Mouse (Mus musculus) layer of hippocampus, adult 11-12 months (tissue): Measurements from ENCODE around the gene Fam162a.
"Not testable (repeated sequence)": the region's sequence is repeated elsewhere in the genome, so short reads cannot be mapped to it uniquely, and the experiment has no call there.

ENCODE experiments used
- DNase-seq: peaks from one replicate; pipeline ENCODE4 v3.0.0; 2022; ENCODE audit warnings: low spot score

Fam162a gene

DNA sequence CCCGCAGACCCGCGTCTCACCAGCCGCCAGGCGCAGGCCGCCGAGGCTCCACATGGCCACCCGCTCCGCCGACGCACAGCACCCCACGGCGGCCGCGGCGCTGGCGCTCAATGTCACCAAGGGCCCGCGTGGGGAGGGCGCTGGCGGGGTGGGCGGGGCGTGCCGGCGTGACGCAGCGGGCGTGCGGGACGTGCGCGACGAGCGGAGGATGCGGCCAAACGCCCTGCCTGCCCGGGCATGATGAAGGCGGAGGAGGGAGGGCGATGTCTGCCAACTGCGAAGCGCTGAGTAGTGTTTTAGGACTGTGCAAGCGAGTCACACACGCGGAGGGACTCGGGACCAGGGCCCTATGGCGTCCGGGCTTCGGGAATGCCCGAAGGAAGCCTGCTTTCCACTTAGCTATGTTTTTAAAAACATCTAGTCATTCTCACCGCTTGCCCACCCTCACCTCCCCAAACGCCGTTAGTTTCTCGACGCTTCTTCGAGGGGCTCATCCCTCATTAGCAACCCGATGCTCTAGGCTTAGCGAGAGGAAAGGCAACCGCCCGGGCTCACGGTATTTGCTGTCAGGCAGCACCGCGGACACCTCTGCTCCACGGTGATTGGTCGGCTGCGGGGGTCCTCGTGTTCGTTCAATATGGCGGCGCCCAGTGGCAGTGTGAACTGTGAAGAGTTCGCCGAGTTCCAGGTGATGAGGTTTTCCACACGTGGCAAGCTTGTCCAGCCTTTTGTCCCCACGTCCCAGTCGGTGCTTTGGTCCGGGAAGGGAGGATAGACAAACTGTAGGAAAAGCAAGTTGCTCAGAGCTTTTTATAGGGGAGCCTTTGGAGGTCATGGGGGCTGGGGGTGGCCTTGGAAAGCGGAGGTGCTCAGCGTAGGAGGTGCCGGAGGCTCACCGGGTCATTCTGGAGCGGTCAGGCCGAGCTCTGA lies at the start of gene Fam162a, which contains the start of gene Ccdc58:
Gene Fam162a (minus strand): TSS at position 145 of the 930 bp plus-strand sequence.
Gene Ccdc58 (plus strand): TSS at position 236 of the 930 bp plus-strand sequence.
- peak; percentile 94 for DNase-seq

DNA sequence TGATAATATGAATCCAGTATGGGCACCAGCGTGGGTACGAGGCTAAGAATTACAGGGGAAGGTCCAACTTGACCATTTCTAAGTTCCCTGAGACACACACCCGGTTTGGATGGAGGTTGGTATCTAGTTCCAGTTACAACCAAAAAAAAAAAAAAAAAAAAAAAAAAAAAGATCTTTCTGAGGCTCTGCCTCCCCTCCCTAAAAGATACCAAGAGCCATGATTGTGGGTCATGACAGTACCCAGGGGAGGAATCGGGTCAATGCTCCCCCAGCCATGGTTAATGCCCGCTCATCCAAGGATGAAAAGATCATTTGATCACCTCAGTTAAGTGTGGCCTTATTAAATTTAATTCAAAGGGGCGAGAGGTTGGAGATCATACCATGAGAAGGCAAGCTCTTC lies 44.4 kb upstream of the Fam162a start:
- not testable (repeated sequence) for DNase-seq

DNA sequence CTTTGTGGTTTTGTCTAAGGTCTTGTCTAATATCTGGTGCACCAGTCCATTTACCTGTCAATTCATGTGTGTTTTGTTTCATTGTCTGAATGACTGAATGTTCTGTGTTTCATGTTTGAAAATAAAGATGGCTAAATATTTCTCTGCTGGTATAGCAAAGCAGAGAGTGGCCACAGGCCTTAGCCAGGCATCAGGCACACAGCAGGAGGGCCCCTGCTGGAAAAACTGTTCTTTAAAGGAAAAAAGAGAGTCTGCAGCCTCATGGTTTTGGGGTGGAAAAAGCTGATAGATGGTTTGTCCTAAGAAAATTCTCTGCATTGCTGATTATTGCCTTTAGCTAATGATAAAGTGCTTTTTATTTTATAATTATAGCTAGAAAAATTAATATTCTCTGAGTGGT lies 40.1 kb upstream of the Fam162a start:
- not testable (repeated sequence) for DNase-seq

DNA sequence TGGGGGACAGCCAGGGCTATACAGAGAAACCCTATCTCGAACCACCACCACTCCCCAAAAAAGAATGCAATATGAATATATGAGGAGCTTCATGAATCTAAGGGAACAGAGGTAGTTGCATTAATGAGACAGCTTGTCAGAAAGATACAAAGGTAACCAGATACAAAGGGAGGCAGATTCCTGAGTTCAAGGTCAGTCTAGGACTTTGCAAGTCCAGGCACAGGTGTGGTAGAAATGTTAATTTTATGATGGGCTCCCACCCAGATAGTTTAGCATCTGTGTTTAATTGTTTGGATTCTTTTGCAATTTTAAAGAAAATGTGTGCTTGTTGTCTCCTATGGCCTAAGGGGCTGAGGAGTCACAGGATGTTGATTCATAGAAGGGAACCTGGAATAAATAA lies 30.8 kb upstream of the Fam162a start:
- DNase-seq, result no peak

DNA sequence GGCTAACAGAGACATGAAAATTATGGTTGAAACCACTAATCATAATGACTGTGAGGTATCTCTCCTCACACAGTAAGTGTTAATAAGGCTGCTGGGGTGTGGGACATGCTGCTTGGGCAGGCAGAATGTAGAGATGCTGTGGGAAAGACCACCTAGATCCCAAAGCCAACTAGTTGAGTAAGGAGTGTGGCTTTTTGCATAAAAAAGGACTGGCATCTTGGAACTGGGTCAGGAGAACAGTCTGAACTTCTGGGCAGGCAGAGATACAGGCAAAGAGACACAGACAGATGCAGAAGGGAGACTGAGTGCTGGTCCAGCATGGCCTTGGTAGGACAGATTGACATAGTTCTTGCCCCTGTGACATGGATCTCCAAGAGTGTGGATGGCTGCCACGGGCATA lies 30.1 kb upstream of the Fam162a start:
- DNase-seq, result no peak

DNA sequence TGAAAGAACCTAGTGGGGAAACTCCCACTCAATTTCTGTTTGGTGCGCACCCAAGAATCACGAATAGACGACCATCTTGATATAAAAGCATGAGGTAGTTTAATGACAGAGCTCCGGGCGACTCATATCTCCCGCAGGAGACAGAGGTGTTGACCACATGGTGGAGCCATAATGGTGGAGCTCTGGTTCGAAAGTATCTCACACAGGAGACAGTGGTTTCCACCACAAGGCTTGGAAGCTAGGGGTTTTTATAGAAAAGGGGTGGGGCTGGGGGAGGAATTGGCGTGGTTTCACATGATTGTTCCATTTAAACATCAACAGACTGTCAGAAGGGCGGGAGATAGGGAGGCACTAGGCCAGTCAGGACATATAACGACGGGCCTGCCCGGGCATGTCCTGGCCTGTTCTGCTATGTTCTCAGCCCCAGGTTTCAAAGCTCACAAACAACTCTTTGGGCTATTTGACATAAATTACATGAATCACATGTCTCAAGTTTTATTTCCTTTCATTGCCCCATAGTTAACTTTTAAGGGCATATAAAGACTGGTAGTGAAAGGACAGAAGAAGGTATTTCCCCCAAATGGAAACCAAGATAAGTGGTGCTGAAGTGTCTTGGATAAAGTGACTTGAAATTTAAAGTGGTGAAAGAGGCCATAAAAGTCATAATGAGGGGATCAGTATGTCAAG lies 26.6 kb upstream of the Fam162a start:
- not testable (repeated sequence) for DNase-seq

DNA sequence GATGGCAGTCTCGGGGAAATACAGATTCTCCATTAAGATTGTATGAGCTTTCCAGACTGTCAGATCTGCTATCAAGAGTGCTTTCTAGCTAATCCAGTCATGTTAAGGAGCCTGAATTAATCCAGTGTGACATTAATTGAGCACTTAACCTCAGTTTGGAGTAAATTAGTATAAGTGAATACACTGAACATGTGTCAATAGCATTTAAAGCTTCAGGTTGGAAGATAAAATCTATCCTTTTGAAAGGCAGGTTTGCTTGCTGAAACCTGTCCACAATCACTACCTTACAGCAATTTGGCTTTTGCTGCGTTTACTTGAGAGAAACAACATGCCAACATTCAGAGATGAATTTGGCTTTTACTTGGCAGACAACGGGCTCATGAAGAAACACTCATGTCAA lies 22.7 kb upstream of the Fam162a start:
- no peak for DNase-seq

DNA sequence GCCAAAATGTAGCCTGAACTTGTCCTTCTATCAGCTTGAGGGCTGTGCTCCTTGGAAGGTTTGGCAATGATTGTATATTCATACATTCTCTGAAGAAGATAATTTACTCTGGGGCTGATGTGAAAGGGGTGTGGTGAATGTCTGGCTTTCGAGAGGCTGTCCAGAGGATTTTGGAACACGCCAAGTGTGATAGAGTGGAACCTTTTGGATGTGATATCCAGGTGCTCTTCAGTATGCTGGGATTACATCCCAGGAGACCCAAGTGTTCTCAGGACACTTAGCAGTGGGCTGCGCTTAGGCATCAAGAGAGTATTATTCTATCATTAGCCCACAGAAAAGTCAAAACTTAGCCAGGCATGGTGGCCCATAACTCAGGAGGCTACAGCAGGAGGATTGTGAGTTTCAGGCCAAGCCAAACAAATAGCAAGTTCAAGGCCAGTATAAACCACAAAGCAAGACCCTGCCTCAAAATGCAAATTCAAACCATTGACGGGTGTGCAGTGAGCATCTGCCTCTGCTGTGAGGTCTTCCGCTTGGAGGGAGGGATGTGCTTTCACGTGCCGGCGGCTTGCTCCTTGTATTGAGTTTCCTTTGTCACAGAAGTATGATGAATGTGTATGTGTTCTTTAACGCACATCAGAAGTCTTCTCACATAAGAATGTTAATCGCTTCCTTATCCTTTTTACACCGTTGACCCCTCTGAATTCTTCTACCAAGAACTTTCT lies 19.6 kb upstream of the Fam162a start:
- DNase-seq, result no peak

DNA sequence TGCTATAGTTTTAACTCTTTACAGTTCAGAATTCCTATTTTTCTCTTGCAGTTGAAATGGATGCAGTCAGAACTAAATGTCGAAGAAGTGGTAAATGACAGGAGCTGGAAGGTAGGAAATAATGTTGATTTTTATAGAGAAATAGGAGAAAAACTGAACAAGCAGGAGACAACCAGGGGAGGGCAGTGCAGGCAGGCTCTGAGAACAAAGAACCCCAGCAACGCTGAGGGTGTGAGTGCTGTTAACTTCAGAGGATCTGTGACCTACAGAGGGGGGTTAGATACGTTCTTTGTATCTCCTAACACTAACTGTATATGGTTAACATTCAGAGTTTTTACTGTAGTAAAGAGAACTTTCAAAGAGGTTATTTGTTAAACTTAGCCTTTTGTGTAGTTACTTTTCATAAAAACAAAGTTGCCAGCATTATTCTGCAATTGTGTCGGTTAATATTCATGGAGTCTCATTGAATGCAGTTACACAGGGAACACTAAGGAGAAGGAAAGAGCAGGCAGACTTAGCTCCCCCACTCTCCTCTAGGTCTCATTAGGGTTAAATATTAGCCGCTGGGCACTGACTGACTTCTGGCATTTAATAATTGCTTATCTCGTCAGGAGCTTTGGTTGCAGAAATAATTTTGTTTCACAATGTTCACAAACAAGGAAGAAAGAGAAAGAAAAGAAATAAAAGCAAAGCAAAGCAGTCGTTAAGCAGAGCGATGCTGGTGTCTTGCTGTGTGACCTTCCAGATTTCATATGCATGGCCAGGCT lies 18.6 kb upstream of the Fam162a start:
- DNase-seq, result no peak

DNA sequence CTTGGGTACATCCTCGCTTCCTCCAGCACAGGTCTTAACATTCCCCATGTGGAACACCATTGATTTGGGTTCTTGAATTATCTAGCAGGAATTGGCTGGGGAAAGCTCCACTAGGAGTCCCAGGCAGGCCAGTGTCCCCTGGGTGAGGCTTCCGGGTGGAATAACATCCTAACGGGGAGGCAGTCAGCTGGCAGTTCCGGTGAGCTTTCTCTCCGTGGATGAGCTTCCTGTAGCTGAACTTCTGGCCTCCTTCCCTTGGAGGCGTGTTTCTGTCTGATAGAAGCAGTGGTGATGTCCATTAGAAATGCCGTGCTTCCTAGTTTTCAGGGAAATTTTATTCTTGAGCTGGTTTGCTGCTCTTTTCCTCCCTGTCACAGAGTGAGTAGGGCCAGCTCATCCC lies 17.7 kb upstream of the Fam162a start:
- no peak for DNase-seq

DNA sequence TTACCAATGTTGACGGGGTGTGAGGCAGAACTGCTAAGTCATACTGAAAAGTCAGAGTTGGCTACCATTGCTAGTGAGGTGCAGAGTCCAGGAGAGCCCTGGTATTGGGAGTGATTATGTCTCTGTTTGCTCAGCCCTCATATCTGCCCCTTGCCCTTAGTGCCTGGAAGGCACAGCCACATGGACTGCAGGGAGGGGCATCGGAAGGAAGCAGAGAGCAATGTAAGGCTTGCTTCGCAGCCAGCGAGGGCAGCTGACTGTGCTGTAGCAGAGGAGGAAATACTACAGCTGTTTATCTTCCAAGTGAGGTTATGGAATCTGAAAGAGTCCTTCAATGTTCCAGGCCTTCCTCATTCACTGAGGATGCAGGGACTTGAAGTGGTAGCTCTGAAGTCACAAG lies 16.5 kb upstream of the Fam162a start:
- DNase-seq, result no peak

DNA sequence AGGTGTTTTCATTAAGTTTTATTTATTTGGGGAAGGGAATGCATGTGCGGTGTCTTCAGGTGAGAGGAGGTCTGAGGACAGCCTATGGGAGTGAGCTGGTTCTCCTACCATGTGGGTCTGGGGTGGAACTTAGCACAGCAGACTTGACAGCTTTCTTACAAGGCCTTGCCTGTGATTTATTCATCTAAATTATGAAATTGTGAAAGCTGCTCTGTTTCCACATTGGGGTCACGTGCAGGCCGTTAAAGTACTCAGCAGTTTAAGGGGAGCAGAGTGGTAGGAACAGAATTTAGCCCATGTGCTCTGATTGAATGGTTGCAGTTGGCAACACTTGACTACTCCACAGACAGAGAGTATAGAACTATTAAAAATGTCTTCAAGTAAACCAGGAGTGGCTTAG lies 8.5 kb upstream of the Fam162a start:
- no peak for DNase-seq

DNA sequence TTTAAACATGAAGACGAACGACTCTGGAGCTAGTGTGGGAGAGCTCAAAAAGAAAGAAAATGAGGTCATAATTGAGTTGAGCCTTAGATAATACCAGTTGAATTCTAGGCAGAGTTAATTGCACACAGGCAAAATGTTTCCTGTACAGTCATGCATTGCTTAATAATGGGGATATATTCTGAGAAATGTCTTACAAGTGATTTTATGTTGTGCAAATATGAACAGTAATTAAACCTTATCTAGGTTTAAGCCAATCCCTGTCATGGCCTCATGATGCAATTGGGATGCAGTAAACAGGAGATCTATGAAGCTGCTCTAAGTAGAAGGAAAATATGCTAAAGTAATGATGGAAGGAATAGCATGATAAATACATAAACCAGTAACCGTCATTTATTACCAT lies 3.4 kb upstream of the Fam162a start:
- no peak for DNase-seq

DNA sequence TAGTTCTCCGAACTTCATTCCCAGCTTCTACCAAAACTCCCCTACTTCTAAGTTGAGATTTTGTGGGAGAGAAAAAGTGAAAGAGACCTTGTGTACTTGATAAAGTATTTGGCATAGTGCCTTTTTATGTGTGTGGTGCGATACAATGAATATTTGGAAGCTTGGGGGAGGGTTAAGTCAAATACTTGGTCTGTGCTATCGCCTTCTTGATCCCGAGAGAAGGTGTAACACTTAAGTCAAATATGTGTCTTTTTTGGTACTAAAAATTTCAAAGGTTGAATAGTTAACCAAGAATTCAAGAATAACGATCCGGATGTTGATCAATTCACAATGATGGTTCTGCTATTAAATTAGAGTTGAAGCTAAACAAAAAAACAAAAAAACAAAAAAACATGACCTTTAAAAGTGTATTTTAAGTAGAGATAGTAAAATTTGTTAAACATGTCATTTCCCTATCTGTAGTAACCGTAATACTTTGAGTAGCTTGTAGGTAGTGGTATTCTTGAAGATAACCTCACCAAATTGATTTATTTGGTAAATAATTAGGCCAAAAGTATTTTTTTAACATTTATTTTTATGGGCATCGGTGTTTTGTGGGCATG lies 1.1 kb upstream of the Fam162a start:
- DNase-seq, result no peak

DNA sequence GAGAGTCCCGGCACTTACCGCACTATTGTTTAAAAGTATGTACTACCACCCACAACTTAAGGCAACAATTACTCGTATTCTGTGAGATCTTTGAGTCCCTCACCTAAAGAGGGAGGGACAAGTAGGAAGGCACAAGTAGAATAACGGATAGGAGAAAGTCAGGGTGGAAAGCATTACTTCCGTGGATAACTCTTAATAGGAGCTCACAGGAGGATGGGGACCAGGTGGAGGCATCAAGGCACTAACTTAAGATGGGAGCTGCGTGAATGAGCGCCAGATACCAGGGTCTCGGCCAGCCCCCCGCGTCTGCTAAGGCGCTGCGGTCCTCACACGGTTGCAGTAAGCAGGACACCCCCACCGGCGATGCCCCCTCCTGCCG lies 334 bp downstream of the Fam162a start:
- no peak for DNase-seq

DNA sequence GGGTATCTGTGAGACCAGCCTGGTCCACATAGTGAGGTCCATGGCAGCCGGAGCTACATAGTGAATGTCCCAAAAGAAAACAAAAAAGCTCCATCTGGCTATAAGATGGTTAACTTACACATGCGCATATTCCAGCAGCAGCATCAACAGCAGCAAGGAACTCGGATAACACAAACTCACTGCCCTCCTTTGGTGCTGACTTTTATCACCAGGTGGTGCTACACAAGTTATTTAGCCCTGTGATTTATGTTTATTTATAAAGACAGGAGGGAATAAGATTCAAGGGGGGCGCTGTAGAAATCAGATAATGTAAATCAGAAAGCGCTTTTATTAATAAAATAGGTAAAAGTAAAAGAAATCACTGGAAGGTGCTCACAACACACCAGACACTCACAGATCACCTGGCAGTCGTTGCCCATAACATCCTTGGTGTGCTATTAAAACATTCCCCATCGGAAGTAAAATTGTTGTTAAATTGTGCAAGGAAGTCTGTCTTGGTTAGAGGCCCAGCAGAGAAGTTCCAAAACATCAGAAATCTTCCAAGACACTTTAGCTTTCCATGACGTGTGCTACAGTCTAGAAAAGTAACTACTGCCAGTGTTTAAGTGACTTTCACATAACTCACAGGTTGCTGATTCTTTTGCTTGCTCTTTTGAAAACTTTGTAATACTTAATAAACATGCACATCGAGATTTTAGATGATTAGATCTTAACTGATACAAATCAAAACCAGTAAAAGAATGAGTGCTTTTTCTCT lies 1.4 kb downstream of the Fam162a start:
- DNase-seq, result no peak

DNA sequence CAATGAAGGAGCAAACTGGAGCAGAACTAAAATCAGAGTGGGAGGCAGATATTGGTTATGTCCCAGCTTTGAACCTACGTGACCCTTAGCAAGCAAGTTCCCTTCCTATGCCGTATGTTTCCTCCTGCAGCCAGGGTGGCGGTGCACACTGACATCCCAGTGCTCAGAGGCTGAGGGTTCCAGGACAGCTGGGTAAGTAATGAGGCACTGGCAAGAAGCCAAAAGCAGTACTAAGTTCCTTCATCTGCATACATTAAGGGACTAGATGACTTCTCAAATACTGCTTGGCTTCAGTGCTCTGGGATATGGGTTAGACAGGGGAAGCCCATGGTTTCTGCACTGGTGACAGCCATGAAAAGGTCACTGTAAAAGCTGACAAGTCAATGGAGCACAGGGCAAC lies 3.0 kb downstream of the Fam162a start:
- DNase-seq, result no peak

DNA sequence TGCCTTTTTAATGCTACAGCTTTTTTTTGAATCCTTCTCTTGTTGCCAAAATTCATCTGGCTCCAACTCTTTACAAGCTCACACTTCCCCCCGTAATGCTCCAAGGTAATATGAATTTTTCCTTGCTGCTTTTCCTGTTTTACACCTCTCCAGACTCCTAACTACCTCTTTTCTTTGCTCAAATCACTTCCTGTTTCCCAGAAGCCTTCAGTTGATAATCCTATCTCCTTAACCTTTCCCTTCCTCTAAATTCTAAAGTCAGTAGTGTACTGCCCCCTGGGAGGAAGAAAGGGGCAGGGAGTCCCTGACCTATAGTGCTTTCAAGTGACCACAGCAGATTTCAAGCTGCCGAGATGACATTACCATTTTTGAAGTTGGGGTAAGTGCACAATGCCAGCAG lies 3.7 kb downstream of the Fam162a start:
- no peak for DNase-seq

DNA sequence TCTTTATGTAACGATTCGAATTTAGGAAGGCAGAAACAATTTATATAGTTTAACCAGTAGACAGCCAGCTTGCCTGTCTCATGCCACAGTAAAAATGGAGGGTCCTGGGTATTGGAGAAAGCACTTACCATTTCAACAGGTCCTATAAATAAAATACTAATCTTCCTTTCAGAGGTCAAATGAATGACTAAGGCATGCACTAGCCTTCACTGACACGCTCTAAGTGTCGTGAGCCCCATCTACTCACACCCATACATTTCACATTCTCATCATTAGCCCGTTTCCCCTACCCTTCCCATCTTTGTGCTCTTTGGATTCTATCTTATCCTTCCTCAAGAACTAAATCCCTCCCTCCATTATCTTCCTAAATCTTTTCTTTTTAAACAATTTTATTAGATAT lies 6.5 kb downstream of the Fam162a start:
- DNase-seq, result no peak

DNA sequence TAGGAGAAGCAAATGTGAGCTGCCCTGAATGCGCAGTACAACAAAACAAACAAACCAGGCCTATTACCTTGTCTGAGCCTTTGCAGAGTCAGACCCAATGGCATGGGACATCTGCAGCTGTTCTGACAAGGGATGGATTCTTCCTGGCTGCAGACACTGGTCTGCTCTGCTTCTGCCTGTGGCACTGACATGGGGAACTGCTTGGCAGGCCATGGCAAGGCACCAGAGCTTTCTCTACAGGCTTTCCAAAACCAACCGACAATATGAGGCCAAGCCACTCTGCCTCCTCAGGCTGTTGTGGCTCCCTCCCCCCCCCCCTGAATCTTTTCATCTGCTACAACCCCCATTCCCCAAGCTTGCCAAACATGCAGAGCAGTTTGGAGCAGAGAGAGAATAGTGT lies 8.1 kb downstream of the Fam162a start:
- DNase-seq, result no peak

DNA sequence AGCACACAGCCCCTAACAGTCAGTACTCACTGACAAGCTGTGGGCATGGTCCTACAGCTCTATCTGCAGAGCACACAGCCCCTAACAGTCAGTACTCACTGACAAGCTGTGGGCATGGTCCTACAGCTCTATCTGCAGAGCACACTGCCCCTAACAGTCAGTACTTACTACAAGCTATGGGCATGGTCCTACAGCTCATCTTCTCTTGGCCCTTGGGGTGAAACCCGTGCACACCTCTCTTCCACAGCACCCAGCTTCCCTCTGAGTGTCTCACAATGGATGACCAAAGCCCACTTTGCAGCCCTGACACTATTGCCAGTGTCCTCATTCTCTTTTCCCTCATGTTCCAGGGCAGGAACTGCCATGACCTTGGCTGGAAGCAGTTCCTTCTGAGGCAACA lies 8.9 kb downstream of the Fam162a start:
- not testable (repeated sequence) for DNase-seq
